Mouse (Mus musculus) embryonic facial prominence, embryonic 10.5 days (tissue): Measurements from ENCODE around the gene Dpyd. TPM values are rescaled to one million over a fixed set of nuclear protein-coding genes. Genes with fewer than 3 reads are reported as not detected.

Source experiments
- DNase-seq: peaks from one replicate; pipeline ENCODE4 v3.0.0-alpha.2; 2017; ENCODE audit warnings: low spot score
- H3K27ac ChIP-seq: fragments of 300-500 bp; sonication (generic); replicated peaks from 2 replicates; pipeline ENCODE4 v1.5.1; 2016; ENCODE audit warnings: mild to moderate bottlenecking
- H3K27me3 ChIP-seq: fragments of 300-500 bp; sonication (generic); replicated peaks from 2 replicates; pipeline ENCODE4 v1.6.1; 2016; ENCODE audit warnings: low read depth, mild to moderate bottlenecking; ENCODE audit not compliant: poor library complexity, severe bottlenecking
- H3K36me3 ChIP-seq: fragments of 300-500 bp; sonication (generic); replicated peaks from 2 replicates; pipeline ENCODE4 v1.6.1; 2016; ENCODE audit warnings: mild to moderate bottlenecking, moderate library complexity
- H3K4me1 ChIP-seq: fragments of 300-500 bp; sonication (generic); 2 replicates; pipeline ENCODE4 v1.6.1; 2016
- H3K4me3 ChIP-seq: fragments of 300-500 bp; sonication (generic); 2 replicates; pipeline ENCODE4 v1.5.1; 2016; ENCODE audit warnings: mild to moderate bottlenecking, moderate library complexity
- H3K9me3 ChIP-seq: fragments of 300-500 bp; sonication (generic); 2 replicates; pipeline ENCODE4 v1.6.1; 2016; ENCODE audit warnings: mild to moderate bottlenecking
- WGBS: fragments of 180-500 bp; shearing (Covaris S2); methylation state at CpG from one replicate; pipeline ENCODE4 v1.1.7; 2016; 5-methylcytosine and 5-hydroxymethylcytosine counted together
- polyA plus RNA-seq: library from polyadenylated mRNA; unstranded; fragments of >200 nt; fragmentation: Nextera tagmentation; extraction: Ambion mirVana; gene quantifications from 2 replicates; pipeline ENCODE4 v1.2.1, GENCODE M21; 2016

The Dpyd gene
- polyA plus RNA-seq, 1 experiment from 2014 or later = 6.6 TPM

DNA sequence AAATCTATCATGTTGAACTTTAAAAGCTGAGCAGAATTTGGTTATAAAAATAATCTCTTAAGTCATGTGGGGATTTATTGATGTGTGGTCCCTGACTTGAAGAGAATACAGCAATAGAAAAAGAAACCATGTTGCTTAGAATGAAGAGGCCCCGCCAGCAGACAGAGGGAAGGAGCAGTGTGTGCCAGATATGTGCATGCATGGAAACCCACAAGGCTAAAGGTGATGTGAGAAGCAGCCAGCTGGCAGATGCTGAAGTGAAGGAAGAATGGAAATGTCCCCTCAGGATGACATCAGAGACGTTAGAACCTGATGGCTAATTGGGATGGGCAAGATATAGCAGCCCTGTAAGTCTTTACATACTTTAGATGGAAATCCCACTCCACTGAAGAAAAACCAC, 857.8 kb downstream of the Dpyd start:
- WGBS = 81% methylated on average over 2 of the region's 2 CpGs
- no peaks in the 10 kb centered on the region for H3K9me3 ChIP-seq
- no peak overlapping the region for H3K27ac ChIP-seq
- no peaks in the 10 kb centered on the region for H3K27me3 ChIP-seq
- no peaks in the 10 kb centered on the region for H3K36me3 ChIP-seq
- no peaks in the 10 kb centered on the region for H3K4me1 ChIP-seq
- no peak for DNase-seq
- no peak overlapping the region for H3K4me3 ChIP-seq

DNA sequence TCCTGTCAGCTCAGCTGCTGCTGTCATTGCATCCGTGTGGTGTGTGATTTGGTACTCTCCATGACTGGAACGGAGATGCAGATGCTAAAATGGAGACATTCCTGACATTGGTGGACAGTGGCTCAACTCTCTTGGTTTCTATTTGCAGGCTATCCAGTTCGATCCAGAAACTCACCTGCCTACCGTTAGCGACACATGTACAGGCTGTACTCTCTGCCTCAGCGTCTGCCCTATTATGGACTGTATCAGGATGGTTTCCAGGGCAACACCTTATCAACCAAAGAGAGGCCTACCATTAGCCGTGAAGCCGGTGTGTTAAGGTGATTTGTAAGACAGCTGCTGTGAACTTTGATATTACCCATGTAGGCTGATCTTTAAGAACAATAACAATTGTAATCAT, 869.4 kb downstream of the Dpyd start:
- whole genome bisulfite sequencing = 84% methylated on average over 8 of the region's 8 CpGs
- H3K27me3 ChIP-seq = no peaks in the 10 kb centered on the region
- no peaks in the 10 kb centered on the region for H3K36me3 ChIP-seq
- H3K9me3 ChIP-seq = no peaks in the 10 kb centered on the region
- no peak overlapping the region for H3K4me3 ChIP-seq
- H3K4me1 ChIP-seq = no peaks in the 10 kb centered on the region
- DNase-seq = no peak
- H3K27ac ChIP-seq = no peak overlapping the region

DNA sequence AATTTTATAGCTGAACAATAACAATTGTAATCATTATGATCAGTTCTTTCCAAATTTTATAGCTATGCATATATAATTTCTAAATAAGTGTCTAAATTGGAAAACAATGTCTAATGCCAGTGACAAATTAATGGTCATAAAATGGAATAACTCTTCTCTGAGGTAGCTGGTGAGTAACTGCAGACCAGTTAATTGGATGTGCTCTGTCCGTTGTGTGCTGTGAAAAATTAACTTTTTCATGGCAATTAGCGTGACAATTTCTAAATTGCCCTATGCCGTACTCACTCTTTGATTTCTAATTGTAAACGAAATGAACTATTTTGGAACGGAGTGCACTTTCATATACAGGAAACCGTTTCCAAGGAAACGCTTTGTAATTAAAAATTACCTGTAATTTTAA, 869.8 kb downstream of the Dpyd start:
- Histone ChIP-seq H3K27me3 (no peaks in the 10 kb centered on the region), H3K9me3 (no peaks in the 10 kb centered on the region), H3K4me1 (no peaks in the 10 kb centered on the region), H3K36me3 (no peaks in the 10 kb centered on the region), H3K27ac (no peak overlapping the region), H3K4me3 (no peak overlapping the region)
- 79% methylated on average over 7 of the region's 7 CpGs for WGBS
- DNase-seq = no peak

DNA sequence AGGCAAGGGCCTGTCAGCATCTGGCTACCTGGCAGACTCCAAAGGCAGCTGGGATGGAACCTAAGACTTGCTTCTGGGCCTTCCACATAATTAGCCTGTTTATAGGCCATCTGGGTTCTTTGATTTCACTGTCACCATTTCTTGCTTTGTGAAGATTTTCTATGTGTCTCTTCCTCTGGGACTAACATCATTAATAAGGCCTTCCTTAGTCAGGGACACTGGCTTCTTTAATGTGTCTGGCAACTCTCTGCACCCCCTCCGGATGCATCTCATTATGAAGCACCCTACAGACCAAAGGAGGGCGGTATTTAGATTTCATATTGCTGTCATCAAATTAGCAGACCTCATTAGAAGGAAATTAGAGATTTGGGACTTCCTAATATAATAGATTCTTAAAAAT, 885.6 kb downstream of the Dpyd start:
- Histone ChIP-seq H3K36me3 (no peaks in the 10 kb centered on the region), H3K4me1 (no peaks in the 10 kb centered on the region), H3K27ac (no peak overlapping the region), H3K4me3 (no peak overlapping the region), H3K27me3 (no peaks in the 10 kb centered on the region), H3K9me3 (no peaks in the 10 kb centered on the region)
- DNase-seq = no peak
- WGBS = 89% methylated on average over 2 of the region's 2 CpGs

DNA sequence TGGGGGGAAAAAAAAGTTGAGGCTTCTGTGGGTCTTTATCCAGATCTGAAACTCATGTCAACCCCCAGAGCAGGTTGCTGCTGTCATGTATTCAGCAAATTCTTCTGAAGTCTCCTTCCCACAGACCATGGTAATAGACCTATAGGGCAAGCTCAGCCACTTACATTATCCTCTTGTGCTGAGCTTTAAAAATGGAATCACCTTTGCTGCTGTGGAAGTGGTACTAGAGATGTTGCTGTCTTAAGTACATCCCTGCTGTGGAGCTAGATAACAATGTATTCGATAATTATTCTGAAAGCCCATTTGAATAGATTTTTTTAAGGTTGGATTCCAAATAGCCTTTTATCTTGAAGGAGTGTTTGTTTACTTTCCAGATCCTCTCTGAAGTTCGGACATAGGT, 902.1 kb downstream of the Dpyd start:
- DNase-seq = no peak
- H3K4me3 ChIP-seq = no peak overlapping the region
- no peaks in the 10 kb centered on the region for H3K36me3 ChIP-seq
- H3K4me1 ChIP-seq = no peaks in the 10 kb centered on the region
- H3K27me3 ChIP-seq = no peaks in the 10 kb centered on the region
- no peaks in the 10 kb centered on the region for H3K9me3 ChIP-seq
- 81% methylated on average over 2 of the region's 2 CpGs for WGBS
- no peak overlapping the region for H3K27ac ChIP-seq

DNA sequence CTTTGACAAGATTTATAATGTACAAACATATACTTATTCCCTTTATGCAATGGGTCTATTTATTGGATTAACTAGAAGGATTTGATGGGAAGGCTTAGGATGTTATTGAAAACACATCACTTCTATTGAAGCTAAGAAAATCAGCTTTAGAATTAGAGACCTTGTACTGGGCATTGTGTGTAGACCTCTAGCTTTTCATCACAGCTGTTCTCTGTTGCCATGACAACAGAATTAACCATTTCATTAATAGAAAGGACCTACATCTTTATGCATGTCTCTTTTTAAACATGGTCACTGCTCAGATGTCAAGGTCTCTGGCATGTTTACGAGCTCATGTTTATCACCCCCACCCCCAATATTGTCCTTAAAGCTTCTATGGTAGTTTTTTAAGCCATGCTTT, 902.5 kb downstream of the Dpyd start:
- no peaks in the 10 kb centered on the region for H3K27me3 ChIP-seq
- DNase-seq = no peak
- no peak overlapping the region for H3K4me3 ChIP-seq
- H3K27ac ChIP-seq = no peak overlapping the region
- no peaks in the 10 kb centered on the region for H3K4me1 ChIP-seq
- 67% methylated on average over 1 of the region's 1 CpGs for WGBS
- no peaks in the 10 kb centered on the region for H3K36me3 ChIP-seq
- no peaks in the 10 kb centered on the region for H3K9me3 ChIP-seq

DNA sequence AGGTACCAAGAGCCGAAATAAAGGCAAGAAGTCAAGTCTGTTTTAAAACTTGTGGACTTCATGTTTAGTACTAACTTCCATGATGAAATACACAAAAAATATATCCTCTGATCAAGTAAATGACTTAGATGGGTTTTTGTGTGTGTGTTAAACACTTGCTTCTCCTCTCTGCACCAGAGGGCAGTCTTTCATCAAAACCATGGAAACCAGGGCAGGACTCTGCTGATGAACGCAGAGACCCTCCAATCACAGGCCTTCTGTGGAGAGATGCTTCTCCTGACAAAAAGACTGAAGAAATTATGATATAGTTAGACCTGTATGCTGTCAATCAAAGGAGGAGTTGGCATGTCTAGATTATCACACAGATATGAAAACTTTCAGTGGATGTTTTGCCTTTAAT, 905.8 kb downstream of the Dpyd start:
- Histone ChIP-seq H3K27me3 (no peaks in the 10 kb centered on the region), H3K9me3 (no peaks in the 10 kb centered on the region), H3K27ac (no peak overlapping the region), H3K36me3 (no peaks in the 10 kb centered on the region), H3K4me3 (no peak overlapping the region), H3K4me1 (0 out of 2 replicates have a peak, but pooled peaks cover 5% of the 10 kb centered on the region)
- no peak for DNase-seq
- WGBS = 78% methylated on average over 2 of the region's 2 CpGs
